Mouse (Mus musculus) heart, postnatal 0 days (tissue): ENCODE data around the gene Megf8.
A peak's percentile ranks its signal among the peaks of the same experiment; 100 is the strongest.

Experiments
- CTCF ChIP-seq: IDR thresholded peaks from 2 replicates; pipeline ENCODE4 v1.5.1; 2016; ENCODE audit warnings: antibody characterized with exemption, control low read depth, low read depth
- EP300 ChIP-seq: IDR thresholded peaks from 2 replicates; pipeline ENCODE4 v1.6.1; 2016; ENCODE audit warnings: antibody characterized with exemption, low read depth

GRCm38 (mm10) chr7:25402671-25403101 is 85.7 kb downstream of the Megf8 start:
- TF ChIP-seq CTCF (peak; percentile 82), EP300 (no peak)
